Mouse (Mus musculus): ENCODE results near the gene Hykk.
"Not testable (repeated sequence)": the region's sequence is repeated elsewhere in the genome, so short reads cannot be mapped to it uniquely, and the experiment has no call there.

Gene Hykk

DNA sequence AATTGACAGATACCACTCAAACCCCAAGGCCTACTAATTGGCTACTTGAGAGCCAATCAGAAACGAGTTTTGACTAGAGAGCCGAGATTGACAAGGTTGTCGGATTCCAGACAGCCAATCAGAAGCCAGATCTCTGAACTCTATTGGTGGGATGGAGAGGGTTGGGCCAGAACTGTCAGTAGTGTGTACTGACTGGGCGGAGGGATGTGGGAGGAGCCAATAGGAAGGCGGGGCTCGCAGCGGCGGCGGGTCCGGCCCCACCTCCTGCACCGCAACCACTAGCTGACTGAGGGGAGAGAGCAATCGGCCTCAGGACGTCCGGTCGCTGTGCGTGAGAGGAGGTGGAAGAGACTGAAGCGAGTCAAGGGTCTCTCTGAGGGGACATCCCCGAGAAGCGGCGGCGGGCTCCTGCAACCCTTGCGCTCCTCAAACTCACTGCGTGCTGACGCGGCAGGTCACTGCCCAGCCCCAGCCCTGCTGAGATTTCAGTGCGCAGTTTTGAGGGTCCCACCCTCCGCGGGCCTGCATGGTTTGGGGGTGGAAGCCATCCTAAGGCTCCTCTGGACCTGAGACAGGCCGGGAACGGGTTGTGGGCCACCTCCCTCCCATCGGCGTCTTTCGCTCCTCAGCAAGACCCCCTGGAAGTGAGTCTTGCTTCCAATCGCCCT lies at the start of gene Hykk:
TSS of gene Hykk (plus strand) at position 274 of the 668 bp plus-strand sequence.
- DNase-seq = peak; percentile 84 to 88

- DNase-seq = no peak
Measured at GRCm38 (mm10) chr9:54878759-54879158, 38.3 kb upstream of the Hykk start.

- no peak for DNase-seq
Measured at GRCm38 (mm10) chr9:54892111-54892510, 25.0 kb upstream of the Hykk start.

- no peak for DNase-seq
Measured at GRCm38 (mm10) chr9:54897097-54897496, 20.0 kb upstream of the Hykk start.

- DNase-seq = no peak
Measured at GRCm38 (mm10) chr9:54909446-54909845, 7.6 kb upstream of the Hykk start.

DNA sequence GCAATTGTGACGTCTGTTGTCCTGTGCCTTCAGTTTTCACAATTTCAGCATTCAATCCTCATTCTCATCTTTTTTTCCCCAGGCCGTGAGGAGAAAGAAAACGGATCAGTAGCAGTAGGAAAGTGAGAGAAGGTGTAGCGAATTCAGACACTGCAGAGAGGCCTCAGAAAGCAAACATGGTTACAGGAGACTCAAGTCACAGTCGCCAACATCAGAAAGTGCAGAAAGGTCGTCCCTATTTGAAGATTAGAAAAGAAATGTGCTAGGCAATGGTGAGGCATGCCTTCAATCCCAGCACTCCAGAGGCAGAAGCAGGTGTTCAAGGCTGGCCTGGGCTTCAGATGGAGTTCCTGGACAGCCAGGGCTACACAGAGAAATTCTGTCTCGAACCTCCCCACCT lies 1.5 kb upstream of the Hykk start:
- no peak for DNase-seq

DNA sequence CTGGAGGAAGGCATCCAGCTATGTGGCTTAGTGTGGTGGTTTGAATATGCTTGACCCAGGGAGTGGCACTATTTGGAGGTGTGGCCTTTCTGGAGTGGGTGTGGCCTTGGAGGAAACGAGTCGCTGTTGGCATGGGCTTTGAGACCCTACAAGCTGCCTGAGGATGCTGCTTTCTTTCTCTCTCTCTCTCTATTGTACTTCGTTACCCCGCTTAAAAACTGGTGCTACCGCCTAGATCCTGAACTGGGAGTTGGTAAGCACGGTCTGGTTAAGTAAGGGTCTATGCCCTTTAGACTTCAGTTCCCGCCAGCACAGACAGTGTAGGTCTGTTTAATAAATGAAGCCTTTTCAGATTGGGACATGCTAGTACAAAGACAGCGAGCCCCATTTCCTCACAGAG lies 682 bp upstream of the Hykk start:
- no peak for DNase-seq

DNA sequence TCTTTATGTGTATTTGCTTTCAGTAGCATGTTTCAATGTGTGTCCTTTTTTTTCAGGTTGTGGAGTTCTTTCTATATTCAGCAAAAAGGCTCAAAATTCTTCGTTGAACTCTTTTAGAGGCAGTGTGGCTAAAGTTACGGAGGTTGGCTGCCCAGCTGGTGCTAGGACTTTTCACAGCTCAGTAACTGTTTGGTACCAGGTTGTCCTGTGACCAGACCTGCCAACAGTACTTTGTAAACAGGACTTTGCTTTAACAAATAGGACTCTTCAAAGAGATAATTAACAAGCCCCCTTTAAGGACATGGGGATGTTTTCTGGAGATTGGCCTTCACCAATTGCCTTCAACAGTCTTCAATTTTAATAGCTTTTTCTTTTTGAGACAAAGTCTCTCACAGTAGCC lies 1.1 kb downstream of the Hykk start:
- no peak for DNase-seq

DNA sequence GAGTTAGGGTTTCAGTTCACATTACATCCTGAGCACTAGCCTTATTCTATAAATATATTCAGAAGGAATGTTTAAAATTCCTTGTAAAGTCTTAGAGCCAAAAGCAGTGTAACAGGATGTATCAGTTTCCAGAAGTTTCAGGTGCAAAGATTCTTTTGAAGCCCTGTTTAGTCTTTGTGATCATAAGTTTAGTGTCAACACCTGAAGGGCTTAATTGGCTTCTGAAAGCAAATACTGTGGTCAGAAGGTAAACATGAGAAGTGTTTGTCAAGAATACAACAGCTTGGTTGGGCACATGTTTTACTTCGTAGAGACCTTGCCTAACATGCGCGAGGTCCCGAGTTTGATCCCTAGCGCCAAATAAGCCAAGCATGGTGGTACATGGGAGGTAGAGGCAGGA lies 1.7 kb downstream of the Hykk start:
- no peak for DNase-seq

DNA sequence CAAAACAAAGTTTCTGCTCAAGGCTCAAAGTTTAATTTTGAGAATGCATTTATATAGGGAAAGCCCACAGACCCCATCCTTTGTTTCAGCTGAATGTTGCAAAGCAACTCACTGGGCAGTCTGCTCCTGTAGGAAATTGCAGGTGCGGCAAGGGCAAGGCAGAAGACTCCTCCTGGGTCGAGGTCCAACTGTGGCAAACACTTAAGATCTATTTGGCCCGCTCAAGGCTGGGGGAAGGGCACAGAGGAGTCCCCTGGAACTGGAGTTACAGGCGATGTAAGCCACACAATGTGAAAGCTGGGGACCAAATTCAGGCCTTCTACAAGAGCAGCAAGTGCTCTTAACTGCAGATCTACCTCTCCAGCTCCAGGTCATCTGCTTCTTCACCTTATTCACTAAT lies 2.9 kb downstream of the Hykk start:
- no peak for DNase-seq

GRCm38 (mm10) chr9:54930741-54931140 lies 13.7 kb downstream of the Hykk start:
- DNase-seq = no peak

DNA sequence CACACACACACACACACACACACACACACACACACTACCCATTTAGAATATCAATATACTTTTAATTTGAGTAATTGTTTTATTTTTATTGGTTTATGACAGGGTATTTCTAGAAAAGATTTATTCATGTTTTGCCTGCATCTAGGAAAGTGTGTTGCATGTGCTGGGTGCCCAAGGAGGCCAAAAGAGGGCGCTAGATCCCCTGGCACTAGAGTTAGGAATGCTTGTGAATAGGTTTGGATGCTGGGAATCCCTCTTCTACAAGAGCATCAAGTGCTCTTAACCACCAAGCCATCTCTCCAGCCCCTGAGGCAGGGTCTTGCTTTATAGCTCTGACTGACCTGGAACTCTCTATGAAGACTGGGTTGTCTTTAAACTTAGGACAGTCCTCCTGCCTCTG lies 14.7 kb downstream of the Hykk start:
- DNase-seq = no peak

DNA sequence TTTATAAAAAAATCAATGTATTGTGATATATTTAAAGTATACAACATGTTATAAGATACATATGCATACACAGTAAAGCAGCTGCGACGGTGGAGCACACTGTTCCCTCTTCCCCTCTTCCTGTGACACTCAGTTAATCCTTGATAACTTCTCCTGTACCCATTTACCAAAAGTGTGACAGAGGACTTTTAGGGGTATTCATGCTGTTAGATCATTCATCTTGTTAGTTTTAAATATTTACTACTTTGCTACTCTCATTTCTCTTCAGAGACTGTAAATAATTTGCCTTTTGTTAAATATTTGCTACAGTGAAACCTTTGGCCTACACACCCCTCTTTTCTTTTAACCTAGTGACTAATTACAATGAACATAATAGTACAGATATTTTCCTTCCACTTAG lies 15.3 kb downstream of the Hykk start:
- no peak for DNase-seq

- no peak for DNase-seq
Measured at GRCm38 (mm10) chr9:54942071-54942470, 25.0 kb downstream of the Hykk start.

GRCm38 (mm10) chr9:54944467-54944866 lies 27.4 kb downstream of the Hykk start:
- no peak for DNase-seq

- DNase-seq = no peak
Measured at GRCm38 (mm10) chr9:54946256-54946655, 29.2 kb downstream of the Hykk start.

GRCm38 (mm10) chr9:54949465-54949864 lies 32.4 kb downstream of the Hykk start:
- no peak for DNase-seq

DNA sequence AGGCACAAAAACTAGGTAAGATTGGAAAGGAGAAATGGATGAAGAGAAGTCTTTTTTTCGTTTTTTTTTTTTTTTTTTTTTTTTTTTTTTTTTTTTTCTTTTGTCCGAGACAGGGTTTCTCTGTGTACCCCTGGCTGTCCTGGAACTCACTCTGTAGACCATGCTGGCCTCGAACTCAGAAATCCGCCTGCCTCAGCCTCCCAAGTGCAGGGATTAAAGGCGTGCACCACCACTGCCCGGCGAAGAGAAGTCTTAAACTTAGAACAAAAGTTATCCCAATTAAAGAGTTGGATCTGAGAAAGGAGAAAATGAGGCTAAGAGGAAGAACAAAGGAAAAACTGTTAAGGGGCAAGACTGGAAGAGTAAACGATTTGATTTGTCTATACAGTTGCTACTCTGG lies 33.1 kb downstream of the Hykk start:
- not testable (repeated sequence) for DNase-seq

GRCm38 (mm10) chr9:54950575-54951321 lies 33.7 kb downstream of the Hykk start, which contains the start of the genes Psma4 and AY074887:
Gene Psma4 (plus strand): TSS chr9:54950790.
Gene AY074887 (minus strand): TSS chr9:54950998.
- peak; percentile 88 to 92 for DNase-seq

GRCm38 (mm10) chr9:54961059-54961458 lies 44.0 kb downstream of the Hykk start:
- no peak for DNase-seq

DNA sequence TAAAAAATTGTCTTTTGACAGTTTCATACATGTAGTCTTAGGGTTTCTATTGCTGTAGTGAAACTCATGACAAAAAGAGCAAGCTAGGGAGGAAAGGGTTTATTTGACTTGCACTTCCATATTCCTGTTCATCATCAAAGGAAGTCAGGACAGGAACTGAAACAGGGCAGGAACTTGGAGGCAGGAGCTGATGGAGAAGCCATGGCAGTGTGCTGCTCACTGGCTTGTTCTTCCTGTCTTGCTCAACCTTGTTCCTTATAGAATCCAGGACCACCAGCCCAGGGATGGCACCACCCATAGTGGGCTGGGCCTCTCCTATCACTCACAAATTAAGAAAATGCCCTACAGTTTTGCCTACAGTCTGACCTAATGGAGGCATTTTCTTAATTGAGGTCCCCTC lies 46.6 kb downstream of the Hykk start:
- no peak for DNase-seq

DNA sequence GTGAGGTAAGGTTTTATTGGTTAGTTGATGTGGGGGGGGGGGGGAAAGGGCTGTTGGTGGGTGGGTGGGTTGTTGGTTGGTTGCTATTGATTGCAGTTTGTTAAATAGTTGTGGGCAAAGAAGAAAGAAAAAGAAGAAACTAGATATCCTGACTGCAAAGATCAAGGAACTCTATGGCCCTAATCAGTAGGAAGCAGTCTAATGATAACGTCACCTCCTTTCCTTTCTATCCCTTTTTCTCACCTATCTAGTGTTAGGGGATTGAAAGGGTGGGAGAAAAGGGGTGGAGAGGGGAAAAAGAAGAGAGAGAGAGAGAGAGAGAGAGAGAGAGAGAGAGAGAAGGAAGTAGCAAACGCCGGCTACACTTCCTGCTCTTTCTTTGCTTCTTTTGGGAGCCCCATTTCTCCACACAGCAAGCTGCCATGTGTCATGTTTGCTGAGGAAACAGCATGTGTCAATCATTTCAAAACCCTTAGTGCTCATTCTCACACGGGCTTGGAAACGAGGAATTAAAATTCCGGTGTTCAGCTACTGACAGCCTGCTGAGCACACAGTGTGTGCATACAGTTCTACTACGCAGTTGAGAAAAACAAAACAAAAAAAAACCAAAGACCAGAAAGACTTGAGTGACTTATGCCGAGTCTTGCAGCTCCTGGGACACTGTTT lies 53.0 kb downstream of the Hykk start:
- DNase-seq = no peak

DNA sequence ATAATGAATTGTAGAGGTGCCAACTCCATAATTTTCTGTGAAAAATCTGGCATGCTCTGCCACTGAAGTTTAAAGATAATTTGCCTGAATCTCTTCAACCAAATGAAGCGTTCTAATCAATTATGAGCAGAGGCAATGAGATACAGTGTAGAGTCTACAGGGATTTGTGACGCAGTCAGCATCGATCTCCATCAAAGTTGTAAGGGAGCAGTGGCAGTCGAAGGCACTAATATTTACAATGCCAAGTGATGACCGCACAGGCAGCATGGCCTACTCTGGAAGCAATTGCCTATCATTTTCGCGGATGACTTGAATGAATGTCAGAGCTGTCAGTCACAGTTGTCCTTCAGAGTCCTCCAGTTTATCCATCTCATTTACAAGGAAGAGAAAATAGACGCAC lies 63.6 kb downstream of the Hykk start, which contains the start of gene Chrna5:
TSS of gene Chrna5 (plus strand) at position 207 of the 400 bp plus-strand sequence.
- no peak for DNase-seq

All from cerebellum, postnatal 36 days (tissue).